Mouse (Mus musculus) right cerebral cortex, postnatal 4 days (tissue): ENCODE data around the gene Lmntd1.
"Not testable (repeated sequence)": the region's sequence is repeated elsewhere in the genome, so short reads cannot be mapped to it uniquely, and the experiment has no call there.

Experiments used
- DNase-seq: peaks from one replicate; pipeline ENCODE4 v3.0.0-alpha.2; 2022

Lmntd1 gene

DNA sequence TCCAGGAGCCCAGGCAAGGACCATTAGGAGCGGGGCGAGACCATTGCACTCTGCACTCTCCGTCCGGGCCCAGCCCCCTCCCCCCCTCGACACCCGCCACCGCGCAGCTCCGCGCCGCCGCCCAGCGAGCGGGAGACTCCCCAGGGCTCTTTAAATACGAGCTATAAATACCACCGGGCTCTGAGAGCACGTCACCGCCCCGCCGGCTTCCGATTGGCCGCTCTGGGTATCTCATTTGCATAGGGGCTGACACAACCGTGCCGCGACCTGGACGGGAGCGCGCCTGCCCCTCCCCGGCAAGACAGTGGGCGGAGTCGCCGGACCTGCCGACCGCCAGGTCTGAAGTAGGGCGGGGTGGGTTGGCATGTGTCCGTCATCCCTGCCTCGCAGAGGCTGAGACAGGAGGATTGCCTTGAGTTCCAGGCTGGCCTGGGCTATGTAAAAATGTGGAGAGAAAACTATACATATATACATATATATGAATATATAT, 273.4 kb downstream of the Lmntd1 start:
- DNase-seq, result peak; percentile 85

DNA sequence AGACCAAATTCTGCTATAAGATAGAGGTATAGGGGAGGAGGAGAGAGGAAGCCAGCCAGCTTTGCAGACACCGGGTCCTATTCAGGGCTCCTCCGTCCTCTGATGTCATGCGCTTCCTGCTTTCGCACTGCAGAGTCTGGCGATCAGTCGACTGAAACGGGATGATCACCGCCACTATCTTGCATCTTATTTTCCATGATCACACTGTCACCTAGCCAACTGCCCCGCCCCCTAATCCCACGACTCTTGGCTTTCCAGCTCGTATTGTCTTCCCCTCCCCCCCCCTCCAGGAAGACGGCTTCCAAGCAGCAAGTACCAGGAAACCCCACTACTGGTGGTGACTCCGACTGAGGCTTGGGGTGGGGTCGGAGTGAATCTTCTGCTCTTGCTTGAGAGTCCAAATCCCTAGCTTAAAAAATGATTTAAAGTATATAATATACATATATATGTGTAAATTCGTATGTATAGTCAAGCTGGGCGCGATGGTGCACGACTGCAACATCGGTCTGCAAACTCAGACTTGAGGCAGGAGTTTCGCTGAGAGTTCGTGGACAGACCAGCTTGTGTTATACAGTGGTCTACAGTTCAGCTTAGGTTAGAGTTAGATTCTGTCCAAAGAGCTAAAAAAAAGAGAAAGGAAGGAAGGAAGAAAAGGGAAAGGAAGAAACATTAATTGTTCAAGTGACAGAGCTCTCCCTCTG, 274.0 kb downstream of the Lmntd1 start:
- DNase-seq, result peak; percentile 66

DNA sequence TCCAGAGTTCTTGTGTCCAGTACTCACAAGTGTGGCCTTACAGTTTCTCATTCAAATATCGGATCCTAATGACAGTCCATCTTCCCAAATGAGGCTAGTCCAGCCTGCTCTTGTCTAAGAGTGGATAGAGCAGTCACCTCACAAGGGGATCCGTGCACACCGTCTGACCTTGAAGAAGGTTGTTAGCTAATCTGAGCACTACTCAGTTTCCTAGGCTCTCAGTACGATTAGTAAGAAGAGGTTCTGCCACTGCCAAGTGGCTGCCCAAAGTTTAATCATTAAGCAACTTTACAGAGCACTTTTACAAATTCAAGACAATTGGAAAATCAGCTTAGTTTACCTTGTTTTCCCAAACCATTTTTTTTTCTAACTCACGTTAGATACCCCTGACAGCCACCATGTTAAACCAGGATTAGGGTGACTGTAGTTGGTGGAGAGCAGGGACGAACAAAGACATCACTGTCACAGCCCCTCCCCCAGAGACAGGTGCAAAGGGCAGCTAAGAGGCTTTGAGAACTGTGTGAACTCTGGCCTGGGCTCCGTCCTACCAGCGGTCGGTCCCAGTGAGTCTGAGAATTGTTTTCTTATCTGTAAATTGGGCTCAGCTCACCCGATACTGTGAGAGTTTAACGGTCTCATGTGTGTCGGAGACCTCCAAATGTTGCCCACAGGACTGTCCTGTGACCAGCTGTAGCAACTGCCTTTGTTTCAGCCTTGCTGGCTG, 275.4 kb downstream of the Lmntd1 start:
- no peak for DNase-seq

DNA sequence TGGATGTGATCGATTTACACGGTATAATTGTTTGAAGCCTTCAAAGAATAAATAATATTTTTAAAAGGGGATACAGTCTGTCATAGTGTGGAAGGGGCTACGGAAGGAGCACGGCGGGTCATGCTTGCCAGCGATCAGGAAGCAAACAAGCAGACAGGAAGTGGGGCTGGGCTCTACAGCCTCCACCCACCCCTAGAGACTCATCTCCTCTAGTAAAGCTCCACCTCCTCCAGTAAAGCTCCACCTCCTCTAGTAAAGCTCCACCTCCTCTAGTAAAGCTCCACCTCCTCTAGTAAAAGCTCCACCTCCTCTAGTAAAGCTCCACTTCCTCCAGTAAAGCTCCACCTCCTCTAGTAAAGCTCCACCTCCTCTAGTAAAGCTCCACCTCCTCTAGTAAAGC, 276.6 kb downstream of the Lmntd1 start:
- not testable (repeated sequence) for DNase-seq

DNA sequence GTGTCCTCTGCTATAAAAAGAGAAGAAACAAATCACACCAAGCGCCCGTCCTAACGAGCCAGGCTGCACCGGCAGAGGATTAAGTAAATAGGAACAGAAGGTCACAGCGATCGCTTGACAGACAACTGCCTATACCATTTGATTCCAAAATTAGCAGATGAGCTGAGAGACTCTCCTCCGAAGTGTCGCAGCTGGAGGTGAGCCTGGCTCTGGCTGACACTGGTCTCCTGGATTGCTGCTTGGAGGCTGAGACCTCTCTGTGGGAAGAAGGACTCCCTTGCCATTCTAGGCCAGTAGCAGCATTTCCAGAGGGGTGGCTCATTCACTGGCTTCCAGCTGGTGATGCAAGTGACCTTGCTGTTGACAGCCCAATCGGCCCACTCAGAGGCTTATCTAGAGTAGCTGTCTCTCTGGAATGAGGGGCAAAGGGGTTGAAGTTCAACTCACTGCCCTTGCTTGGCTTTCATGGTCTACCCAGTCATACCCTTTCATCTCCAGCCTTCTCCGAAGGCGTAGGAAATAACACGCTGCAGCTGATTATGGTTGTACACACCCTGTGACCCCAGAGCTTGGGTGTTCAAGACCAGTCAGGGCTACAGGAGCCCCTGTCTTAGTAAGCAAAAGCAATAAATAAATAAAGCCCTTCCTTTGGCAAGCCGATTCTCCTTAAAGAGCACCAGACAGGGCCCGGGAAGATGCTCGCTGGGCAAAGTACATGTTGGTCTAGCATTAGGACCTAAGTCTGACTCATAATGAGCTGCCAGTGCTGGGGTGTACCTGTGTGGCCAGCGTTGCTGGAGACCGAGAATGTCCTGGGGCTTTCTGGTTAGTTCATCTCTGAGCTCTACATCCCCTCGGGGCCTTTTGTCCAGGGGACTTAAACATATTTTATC, 278.0 kb downstream of the Lmntd1 start:
- no peak for DNase-seq

DNA sequence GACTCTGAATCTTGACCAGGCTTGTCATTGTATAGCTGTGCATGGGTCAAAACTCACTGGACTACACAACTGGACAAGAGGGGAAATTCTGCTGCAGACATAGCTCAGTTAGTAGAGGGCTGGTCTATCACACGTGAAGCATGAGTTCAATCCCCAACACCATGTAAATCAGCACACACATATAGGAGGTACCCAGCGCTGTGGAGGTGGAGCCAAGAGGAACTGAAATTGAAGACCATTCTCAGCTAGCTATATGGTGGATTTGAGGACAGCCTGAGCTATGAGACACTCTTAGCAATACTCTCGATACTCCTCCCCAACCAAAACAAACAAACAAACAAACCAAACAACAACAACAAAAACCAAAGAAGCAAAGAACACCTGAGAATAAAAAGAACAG, 279.9 kb downstream of the Lmntd1 start:
- DNase-seq, result no peak

DNA sequence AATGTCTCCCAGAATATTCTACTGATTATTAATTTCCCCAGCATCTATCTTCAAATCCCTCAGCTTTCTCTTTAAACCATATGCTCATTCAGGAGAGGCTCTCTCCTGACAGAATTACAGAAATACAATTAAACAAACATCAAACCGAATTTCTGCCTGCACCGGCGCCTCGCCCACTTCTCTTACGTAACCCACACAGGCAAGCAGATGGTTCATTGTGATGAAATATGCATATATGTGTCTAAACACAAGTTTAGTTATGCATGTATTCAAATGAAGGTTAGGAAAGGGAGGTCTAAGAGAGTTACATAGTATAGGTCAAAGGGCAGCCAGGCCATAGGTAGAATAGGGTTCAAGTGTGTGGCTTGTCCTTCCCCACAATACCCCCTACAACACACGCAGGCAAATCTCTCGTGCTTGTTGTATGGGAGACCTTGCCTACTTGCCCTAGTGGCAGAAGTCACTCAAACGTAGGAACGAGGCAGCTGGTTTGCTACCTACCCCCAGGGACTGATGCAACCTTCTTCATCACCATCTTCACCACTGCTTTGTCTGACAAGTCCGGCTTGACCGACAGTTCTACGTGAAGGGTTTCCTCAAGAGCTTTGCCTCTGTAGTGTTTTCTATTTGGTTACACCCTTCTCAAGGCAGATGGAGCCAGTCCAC, 287.8 kb downstream of the Lmntd1 start:
- no peak for DNase-seq

DNA sequence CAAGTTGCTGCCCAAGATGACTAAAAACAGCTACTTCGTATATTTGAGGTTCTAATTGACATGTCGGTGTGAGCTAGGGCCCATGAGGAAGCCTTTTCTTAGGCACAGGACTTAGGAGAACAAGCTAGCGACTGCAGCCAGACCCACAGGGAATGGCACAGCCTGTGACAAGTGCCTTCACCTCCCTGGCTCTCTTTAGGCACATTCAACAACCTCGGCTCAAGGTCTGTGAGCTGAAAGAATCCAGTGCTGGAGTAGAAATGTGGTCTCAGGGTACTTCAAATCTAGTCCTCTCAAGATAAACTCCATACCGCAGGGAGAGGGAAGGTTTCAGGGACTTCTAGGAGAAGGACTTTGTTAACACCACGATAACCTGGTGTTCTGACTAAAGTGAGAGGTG, 289.0 kb downstream of the Lmntd1 start:
- DNase-seq, result no peak

DNA sequence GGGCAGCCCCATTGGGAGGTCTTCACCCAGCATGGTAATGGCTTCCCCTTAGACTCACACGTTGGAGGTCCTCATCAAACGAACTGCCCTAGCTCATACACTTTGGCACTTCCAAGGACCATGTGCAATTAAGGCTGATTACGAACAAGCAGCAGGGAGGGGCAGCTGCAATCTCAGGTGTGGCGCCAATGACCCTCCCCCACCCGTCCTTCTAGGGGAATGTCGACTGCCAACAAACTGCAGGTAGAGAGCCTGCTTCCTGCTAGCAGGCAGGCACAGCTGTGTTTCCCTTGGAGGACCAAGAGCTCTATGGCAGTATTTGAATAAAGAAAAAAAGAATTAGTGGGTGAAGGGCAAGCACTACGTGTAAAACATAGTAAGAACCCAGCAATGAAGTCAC, 289.6 kb downstream of the Lmntd1 start:
- DNase-seq, result no peak

DNA sequence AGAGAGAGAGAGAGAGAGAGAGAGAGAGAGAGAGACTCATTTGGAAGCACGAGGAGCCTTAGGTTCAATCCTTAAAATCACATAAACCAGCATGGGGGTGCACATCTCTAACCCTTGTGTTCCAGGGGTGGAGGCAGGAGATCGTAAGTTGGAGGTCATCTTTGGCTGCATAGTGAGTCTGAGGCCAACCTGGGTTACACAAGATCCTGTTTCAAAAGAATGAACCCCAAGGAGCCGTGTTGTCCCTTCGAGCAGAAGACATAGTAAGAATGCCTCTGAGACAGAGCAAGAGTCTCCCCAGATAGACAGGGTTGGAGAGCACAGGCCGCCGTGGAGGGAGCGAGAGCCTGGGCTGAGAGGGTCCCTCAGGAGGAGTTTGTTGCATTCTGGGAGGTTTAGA, 291.9 kb downstream of the Lmntd1 start:
- no peak for DNase-seq

DNA sequence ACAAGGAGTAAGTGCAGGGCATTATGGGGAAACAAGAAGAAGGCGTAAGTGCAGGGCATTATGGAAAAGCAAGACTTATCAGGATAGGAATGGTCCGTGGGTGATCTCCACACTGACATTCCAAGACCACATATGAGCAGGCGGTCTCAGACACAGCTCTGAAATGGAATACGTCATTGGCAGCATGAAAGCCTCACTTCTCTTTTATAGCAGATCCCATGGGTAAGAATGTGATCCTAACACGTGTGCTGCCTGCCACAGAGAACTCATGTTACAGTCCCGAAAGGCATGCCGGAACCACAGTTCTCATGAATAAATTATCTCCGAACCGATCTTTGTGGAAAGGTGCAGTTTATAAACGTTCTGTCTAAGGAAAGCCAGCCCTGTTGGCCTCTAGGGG, 294.0 kb downstream of the Lmntd1 start:
- DNase-seq, result no peak
